Mouse (Mus musculus) kidney, adult 2 months (tissue): Measurements from ENCODE around the gene Ptpre. TPM values are rescaled to one million over a fixed set of nuclear protein-coding genes. Genes with fewer than 3 reads are reported as not detected.
"Not testable (repeated sequence)": the region's sequence is repeated elsewhere in the genome, so short reads cannot be mapped to it uniquely, and the experiment has no call there.

Experiments
- DNase-seq: peaks from one replicate; pipeline ENCODE4 v3.0.0; 2021
- H3K27ac ChIP-seq: fragments of 200-500 bp; 2 replicates; pipeline ENCODE4 v1.5.1; 2012; ENCODE audit warnings: low read depth, low read length, control low read depth, inconsistent platforms; ENCODE audit not compliant: insufficient read depth
- H3K27me3 ChIP-seq: fragments of 200-500 bp; replicated peaks from 2 replicates; pipeline ENCODE4 v1.6.1; 2012; ENCODE audit warnings: mild to moderate bottlenecking, moderate library complexity, low read length, inconsistent platforms; ENCODE audit not compliant: control insufficient read depth, insufficient read depth
- H3K36me3 ChIP-seq: fragments of 200-500 bp; 2 replicates; pipeline ENCODE4 v1.6.1; 2012; ENCODE audit warnings: mild to moderate bottlenecking, moderate library complexity, low read length, inconsistent platforms; ENCODE audit not compliant: control insufficient read depth, insufficient read depth
- H3K4me1 ChIP-seq: fragments of 200-500 bp; 2 replicates; pipeline ENCODE4 v1.6.1; 2011; ENCODE audit warnings: low read length; ENCODE audit not compliant: control insufficient read depth, insufficient read depth
- H3K4me3 ChIP-seq: fragments of 200-500 bp; 2 replicates; pipeline ENCODE4 v1.5.1; 2011; ENCODE audit warnings: mild to moderate bottlenecking, low read depth, low read length, control low read depth; ENCODE audit not compliant: insufficient read depth
- CTCF ChIP-seq: fragments of 200-500 bp; conservative IDR thresholded peaks from 2 replicates; pipeline ENCODE4 v1.5.1; 2011; ENCODE audit warnings: low read depth, mild to moderate bottlenecking, control low read depth, low read length, moderate library complexity, mixed read lengths; ENCODE audit not compliant: insufficient read depth, insufficient read length
- POLR2A ChIP-seq: fragments of 200-500 bp; IDR thresholded peaks from one replicate; pipeline ENCODE4 v1.6.1; 2011; ENCODE audit warnings: low read depth, low read length, control low read depth
- WGBS: fragments of 180-500 bp; shearing (Covaris S2); methylation state at CpG from one replicate; pipeline ENCODE4 v1.1.7; 2018; 5-methylcytosine and 5-hydroxymethylcytosine counted together
- polyA plus RNA-seq: library from polyadenylated mRNA; depleted of rRNA; stranded (reverse); fragments of >200 nt; gene quantifications from 2 replicates; pipeline ENCODE4 v1.2.3, GENCODE M21; 2012

Gene Ptpre
- polyA plus RNA-seq, 1 experiment: 2.5 TPM

GRCm38 (mm10) chr7:135668852-135669739 lies 131.8 kb downstream of the Ptpre start:
- Histone ChIP-seq H3K4me1 (no peaks in the 10 kb centered on the region), H3K27ac (no peak overlapping the region), H3K27me3 (no peaks in the 10 kb centered on the region), H3K4me3 (no peak overlapping the region), H3K36me3 (no peaks in the 10 kb centered on the region)
- DNase-seq: peak; percentile 58
- TF ChIP-seq CTCF (peak; percentile 52), POLR2A (no peak)
- WGBS: 46% methylated on average over 16 of the region's 16 CpGs

DNA sequence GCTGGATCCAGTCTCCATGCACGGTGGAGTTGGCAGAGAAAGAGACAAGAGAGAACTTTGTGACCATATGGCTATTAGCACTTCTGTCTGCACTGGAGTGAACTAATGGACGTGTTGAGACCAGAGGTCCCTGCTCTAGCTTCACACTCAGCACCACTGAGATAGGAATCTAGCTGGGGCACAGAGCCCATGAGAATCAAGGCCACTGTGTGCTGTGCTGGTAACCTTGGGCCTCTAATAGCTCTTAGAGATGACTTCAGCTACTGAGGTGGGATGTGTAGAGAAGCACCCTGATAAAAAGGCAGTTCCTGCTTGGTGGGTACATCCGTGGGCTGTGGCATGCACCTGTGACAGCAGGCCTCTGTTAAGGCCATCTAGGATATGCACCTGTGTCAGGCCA lies 136.3 kb downstream of the Ptpre start:
- no peak for DNase-seq
- Histone ChIP-seq H3K27me3 (no peaks in the 10 kb centered on the region), H3K4me1 (no peaks in the 10 kb centered on the region), H3K36me3 (no peaks in the 10 kb centered on the region), H3K27ac (no peak overlapping the region), H3K4me3 (no peak overlapping the region)
- 68% methylated on average over 3 of the region's 3 CpGs for WGBS
- TF ChIP-seq POLR2A: no peak
- TF ChIP-seq CTCF: no peak

DNA sequence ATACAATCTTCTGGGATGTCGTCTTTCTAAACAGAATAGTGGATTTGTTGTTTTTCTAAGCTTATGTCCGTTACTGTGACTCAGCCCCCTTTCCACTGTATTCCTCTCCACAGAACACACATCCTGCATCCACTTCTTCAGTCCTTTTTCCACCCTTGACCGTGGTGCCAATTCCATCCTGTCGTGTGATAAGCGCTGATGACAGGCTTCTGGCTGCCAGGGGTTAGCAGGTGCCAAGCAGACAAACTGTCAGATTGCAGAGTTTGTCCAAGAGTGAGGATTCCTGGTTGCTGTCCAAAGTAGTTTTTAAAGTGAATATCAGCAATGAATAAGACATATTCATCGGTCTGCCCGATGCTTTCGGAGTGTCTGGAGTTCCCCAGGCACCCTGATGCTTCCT lies 139.4 kb downstream of the Ptpre start:
- H3K4me1 ChIP-seq: no peaks in the 10 kb centered on the region
- no peak overlapping the region for H3K4me3 ChIP-seq
- no peak for DNase-seq
- TF ChIP-seq CTCF (no peak), POLR2A (no peak)
- no peaks in the 10 kb centered on the region for H3K36me3 ChIP-seq
- 78% methylated on average over 8 of the region's 8 CpGs for WGBS
- no peak overlapping the region for H3K27ac ChIP-seq
- no peaks in the 10 kb centered on the region for H3K27me3 ChIP-seq

DNA sequence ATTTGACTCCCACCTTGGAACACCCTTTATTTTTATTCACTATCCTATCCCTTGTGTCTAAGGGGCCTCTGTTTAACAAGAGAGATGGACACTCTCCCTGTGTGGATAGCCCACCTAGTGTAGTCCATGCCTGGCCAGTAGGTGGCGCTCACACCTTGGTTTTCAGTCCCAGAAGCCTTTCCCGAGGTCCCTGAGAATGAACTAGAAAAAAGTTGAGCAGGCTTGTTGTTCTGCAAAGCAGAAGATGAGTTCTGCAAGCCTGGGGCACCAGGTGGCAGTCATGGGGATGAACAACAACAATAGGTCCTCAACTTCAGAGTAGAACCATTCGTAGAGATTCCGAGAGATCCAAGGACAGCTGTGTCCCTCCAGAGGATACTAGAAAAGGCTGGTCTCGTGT lies 143.1 kb downstream of the Ptpre start:
- Histone ChIP-seq H3K4me1 (no peaks in the 10 kb centered on the region), H3K4me3 (no peak overlapping the region), H3K36me3 (no peaks in the 10 kb centered on the region), H3K27ac (no peak overlapping the region), H3K27me3 (no peaks in the 10 kb centered on the region)
- 72% methylated on average over 5 of the region's 5 CpGs for WGBS
- TF ChIP-seq POLR2A (no peak), CTCF (peak; percentile 85)
- peak; percentile 53 for DNase-seq

DNA sequence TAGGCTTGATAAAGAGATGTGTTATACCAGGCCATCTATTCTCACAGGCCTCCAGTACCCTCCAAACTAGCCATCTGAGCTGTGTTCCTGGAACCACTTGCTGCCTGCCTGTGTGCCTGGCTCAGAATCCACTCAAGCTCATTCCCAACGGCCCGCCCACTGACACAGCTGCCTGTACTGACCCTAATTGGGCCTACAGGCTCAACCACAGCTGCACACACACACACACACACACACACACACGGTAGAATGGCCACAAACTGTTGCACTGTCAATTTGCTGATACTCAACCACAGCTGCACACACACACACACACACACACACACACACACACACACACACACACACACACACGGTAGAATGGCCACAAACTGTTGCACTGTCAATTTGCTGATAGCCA lies 146.8 kb downstream of the Ptpre start:
- H3K4me1 ChIP-seq, H3K4me3 ChIP-seq, DNase-seq, H3K27me3 ChIP-seq, H3K27ac ChIP-seq, H3K36me3 ChIP-seq: not testable (repeated sequence)
- 63% methylated on average over 4 of the region's 4 CpGs for WGBS

DNA sequence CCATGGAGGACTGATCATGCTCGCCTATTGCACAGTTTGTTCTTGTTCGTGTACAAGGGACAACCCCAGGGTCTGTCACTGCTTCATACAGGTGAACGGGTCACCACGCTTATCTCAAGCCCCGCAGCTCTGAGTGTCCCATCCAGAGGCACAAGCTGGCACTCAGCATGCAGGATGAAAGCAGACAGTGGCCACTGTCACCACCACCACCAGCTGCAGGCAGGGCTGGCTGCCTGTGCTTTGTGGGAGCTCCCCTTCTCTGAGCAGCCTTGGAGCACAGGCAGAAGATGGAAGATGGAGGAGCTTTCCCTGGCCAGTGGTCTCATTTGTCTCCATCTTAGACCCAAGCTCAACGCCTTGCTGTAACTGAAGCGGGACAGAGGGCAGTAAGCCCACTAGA lies 147.7 kb downstream of the Ptpre start:
- WGBS: 94% methylated on average over 7 of the region's 7 CpGs
- Histone ChIP-seq H3K27ac (no peak overlapping the region), H3K4me3 (no peak overlapping the region), H3K4me1 (no peaks in the 10 kb centered on the region), H3K27me3 (no peaks in the 10 kb centered on the region), H3K36me3 (no peaks in the 10 kb centered on the region)
- no peak for DNase-seq
- TF ChIP-seq POLR2A: no peak
- no peak for TF ChIP-seq CTCF

- Histone ChIP-seq H3K27me3 (no peaks in the 10 kb centered on the region), H3K4me1 (no peaks in the 10 kb centered on the region), H3K27ac (no peak overlapping the region), H3K36me3 (no peaks in the 10 kb centered on the region), H3K4me3 (no peak overlapping the region)
- no peak for DNase-seq
- TF ChIP-seq POLR2A: no peak
- TF ChIP-seq CTCF: no peak
- 95% methylated on average over 7 of the region's 7 CpGs for WGBS
Observed at GRCm38 (mm10) chr7:135689396-135689795, 152.1 kb downstream of the Ptpre start.
